Mouse (Mus musculus) intestine, embryonic 15.5 days (tissue): ENCODE measurements at regions not wholly inside any gene's neighbourhood (a gene's known extent, or its start where the extent isn't known, plus 50 kb on each side); places are given as distances from the start of the nearest gene placed in this dataset.

Experiments used
- ATAC-seq: fragments of 200-750 bp; cut with Nextera tagmentation; 2 replicates; pipeline ENCODE4 v1.8.0; 2017; ENCODE audit warnings: moderate TSS enrichment, moderate library complexity
- H3K27ac ChIP-seq: fragments of 300-500 bp; sonication (generic); 2 replicates; pipeline ENCODE4 v1.5.1; 2015; ENCODE audit warnings: mild to moderate bottlenecking, inconsistent platforms
- H3K27me3 ChIP-seq: fragments of 300-500 bp; sonication (generic); replicated peaks from 2 replicates; pipeline ENCODE4 v1.6.1; 2015; ENCODE audit warnings: inconsistent platforms
- H3K36me3 ChIP-seq: fragments of 300-500 bp; sonication (generic); 2 replicates; pipeline ENCODE4 v1.6.1; 2015; ENCODE audit warnings: inconsistent platforms
- H3K4me1 ChIP-seq: fragments of 300-500 bp; sonication (generic); replicated peaks from 2 replicates; pipeline ENCODE4 v1.6.1; 2015; ENCODE audit warnings: inconsistent platforms
- H3K4me2 ChIP-seq: fragments of 300-500 bp; sonication (generic); replicated peaks from 2 replicates; pipeline ENCODE4 v1.6.1; 2015; ENCODE audit warnings: mild to moderate bottlenecking, inconsistent platforms
- H3K4me3 ChIP-seq: fragments of 300-500 bp; sonication (generic); replicated peaks from 2 replicates; pipeline ENCODE4 v1.5.1; 2015; ENCODE audit warnings: inconsistent platforms
- H3K9ac ChIP-seq: fragments of 300-500 bp; sonication (generic); 2 replicates; pipeline ENCODE4 v1.6.1; 2015; ENCODE audit warnings: inconsistent platforms
- H3K9me3 ChIP-seq: fragments of 300-500 bp; sonication (generic); 2 replicates; pipeline ENCODE4 v1.6.1; 2016; ENCODE audit warnings: inconsistent platforms
- WGBS: fragments of 180-500 bp; shearing (Covaris S2); methylation state at CpG from one replicate; pipeline ENCODE4 v1.1.7; 2015; 5-methylcytosine and 5-hydroxymethylcytosine counted together

DNA sequence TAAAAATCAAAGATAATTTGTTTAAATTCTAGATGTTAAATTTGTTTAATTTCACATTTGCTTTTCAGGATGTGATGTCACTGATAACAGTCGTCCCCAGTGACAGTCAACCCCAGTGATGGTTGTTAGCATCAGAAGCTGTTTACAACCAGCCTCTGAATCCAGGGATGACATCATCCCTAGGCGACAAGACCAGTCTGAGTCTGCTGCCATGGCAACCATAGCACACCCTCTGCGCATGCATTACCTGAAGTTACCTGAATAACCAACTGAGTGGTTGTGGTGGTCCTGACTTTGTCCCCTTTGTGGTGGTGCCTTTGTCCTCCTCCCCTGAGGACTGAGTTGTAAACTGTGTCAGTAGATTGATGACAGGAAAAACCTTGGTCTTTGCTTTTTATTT is 92.0 kb upstream of the Zfp644 start:
- no peak overlapping the region for H3K4me3 ChIP-seq
- H3K27ac ChIP-seq, result no peak overlapping the region
- no peaks in the 10 kb centered on the region for H3K27me3 ChIP-seq
- H3K36me3 ChIP-seq, result no peaks in the 10 kb centered on the region
- 31% methylated on average over 3 of the region's 3 CpGs for WGBS
- no peak overlapping the region for H3K4me2 ChIP-seq
- no peak for ATAC-seq
- H3K9ac ChIP-seq, result no peak overlapping the region
- H3K9me3 ChIP-seq, result no peaks in the 10 kb centered on the region
- H3K4me1 ChIP-seq, result 0 out of 2 replicates have a peak, but pooled peaks cover 2% of the 10 kb centered on the region

DNA sequence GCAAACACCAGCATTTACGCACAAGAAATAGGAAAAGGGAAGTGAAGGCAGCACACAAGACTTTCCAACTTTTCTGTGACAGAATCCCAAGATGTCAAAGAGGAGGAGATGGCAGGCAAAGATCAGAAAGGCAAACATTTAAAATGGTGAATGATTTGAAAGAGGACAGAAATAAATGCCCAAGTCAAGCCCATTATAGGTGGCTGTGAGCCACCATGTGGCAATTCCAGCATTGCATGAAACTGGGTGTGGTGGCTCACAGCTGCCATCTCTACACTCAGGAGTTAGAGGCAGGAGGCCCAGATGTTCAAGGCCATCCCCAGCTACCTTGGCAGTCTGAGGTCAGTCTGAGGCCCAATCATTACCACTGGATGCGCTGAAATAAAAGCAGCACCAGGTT is 88.0 kb upstream of the Zfp644 start:
- no peak overlapping the region for H3K27ac ChIP-seq

DNA sequence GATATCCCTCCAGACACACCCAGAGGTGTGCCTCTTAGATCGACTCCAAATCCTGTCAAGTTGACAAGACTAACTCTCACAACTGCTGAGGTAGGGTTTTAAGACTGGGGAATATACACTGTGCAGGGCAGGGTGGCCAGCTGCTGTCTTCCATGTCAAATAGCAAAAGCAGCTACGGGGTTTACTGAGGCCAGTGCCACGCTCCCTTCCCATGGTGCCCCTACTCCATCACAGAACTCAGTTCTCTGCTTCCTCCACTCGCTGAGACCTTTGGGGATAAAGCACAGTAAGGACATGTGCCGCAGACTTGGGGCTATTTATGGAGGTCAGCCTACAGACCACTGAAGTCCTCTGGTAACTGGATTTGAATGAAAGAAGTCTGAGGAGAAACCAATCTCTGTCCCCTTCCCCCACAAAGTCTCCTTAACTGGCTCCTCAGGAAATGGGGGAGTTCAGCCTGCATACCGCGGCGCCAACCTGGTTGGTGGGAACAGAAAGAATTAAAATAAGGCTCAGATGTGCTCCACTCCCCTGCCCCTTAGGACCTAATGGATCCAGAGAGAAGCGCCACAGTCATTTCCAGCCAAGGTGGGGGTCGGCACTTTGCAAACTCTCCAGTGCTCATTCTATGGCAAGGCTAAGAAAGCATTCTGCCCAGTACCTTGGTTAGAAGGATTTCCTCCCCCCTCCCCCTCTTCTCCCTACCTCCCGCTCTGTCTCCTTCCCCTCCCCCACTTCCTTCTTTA is 87.0 kb upstream of the Zfp644 start:
- Histone ChIP-seq H3K27ac (no peak overlapping the region), H3K4me2 (peak overlapping the region; percentile 47), H3K27me3 (no peaks in the 10 kb centered on the region), H3K9me3 (no peaks in the 10 kb centered on the region), H3K36me3 (no peaks in the 10 kb centered on the region), H3K4me1 (0 out of 2 replicates have a peak, but pooled peaks cover 4% of the 10 kb centered on the region), H3K4me3 (no peak overlapping the region), H3K9ac (no peak overlapping the region)
- WGBS, result 16% methylated on average over 11 of the region's 11 CpGs
- ATAC-seq, result no peak

More for the DNA sequence above, 88.0 kb upstream of the Zfp644 start:
- Histone ChIP-seq H3K4me2 (no peak overlapping the region), H3K4me3 (no peak overlapping the region), H3K36me3 (no peaks in the 10 kb centered on the region), H3K27me3 (no peaks in the 10 kb centered on the region), H3K4me1 (0 out of 2 replicates have a peak, but pooled peaks cover 4% of the 10 kb centered on the region), H3K9ac (no peak overlapping the region), H3K9me3 (no peaks in the 10 kb centered on the region)
- WGBS, result 81% methylated on average over 2 of the region's 2 CpGs
- ATAC-seq, result no peak

DNA sequence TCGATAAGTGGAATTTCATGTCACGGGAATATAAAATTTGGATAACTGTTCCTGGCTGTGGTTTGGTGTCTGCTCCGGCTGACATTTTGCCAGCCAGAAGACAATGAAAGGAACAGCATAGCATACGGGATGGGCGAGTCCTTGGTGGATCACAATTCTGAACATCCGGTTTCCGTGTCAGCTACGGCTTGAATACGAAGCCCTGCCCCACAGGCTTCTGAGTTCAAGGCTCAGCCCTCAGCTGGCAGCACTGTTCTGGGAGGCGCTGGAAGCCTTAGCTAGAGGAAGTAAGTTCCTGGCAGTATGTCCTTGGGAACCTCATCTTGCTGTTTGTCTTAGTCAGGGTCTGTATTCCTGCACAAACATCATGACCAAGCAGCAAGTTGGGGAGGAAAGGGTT is 83.7 kb upstream of the Zfp644 start:
- no peak overlapping the region for H3K4me2 ChIP-seq
- no peak overlapping the region for H3K9ac ChIP-seq
- no peaks in the 10 kb centered on the region for H3K9me3 ChIP-seq
- no peak overlapping the region for H3K27ac ChIP-seq
- no peaks in the 10 kb centered on the region for H3K36me3 ChIP-seq
- 92% methylated on average over 10 of the region's 10 CpGs for WGBS
- ATAC-seq, result no peak
- H3K4me1 ChIP-seq, result 0 out of 2 replicates have a peak, but pooled peaks cover 4% of the 10 kb centered on the region
- H3K27me3 ChIP-seq, result no peaks in the 10 kb centered on the region
- no peak overlapping the region for H3K4me3 ChIP-seq

DNA sequence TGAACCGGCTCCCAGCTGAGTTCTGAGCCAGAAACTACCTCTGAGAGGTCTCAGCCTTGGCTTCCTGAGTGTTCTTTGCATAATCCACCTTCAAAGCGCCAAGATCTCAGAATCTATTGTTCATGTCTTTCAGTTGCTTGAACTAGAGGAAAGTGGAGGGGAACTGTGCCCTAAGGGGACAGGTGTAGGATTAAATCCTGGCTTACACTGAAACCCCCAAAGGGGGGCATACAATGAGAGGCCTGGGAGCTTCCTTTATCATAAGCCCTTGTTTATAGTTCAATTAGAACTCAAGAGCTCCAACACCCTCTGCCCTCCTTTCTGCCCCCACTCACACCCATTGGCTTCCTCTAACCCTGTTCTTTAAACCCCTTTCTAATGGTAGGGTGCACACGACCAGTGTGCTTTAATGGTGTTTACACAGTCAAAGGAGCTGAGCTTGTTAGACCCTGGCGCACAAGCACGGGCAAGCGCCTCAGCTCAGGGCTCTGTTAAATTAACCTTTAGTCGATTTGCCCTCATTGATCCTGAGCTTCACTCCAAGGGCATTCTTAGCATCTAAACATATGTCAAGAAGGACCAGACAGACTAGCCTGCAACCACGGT is 81.2 kb upstream of the Zfp644 start:
- no peak overlapping the region for H3K4me3 ChIP-seq
- no peaks in the 10 kb centered on the region for H3K9me3 ChIP-seq
- ATAC-seq, result no peak
- WGBS, result 36% methylated on average over 8 of the region's 8 CpGs
- H3K9ac ChIP-seq, result no peak overlapping the region
- H3K36me3 ChIP-seq, result no peaks in the 10 kb centered on the region
- H3K4me1 ChIP-seq, result no peaks in the 10 kb centered on the region
- no peak overlapping the region for H3K27ac ChIP-seq
- no peaks in the 10 kb centered on the region for H3K27me3 ChIP-seq
- H3K4me2 ChIP-seq, result no peak overlapping the region

DNA sequence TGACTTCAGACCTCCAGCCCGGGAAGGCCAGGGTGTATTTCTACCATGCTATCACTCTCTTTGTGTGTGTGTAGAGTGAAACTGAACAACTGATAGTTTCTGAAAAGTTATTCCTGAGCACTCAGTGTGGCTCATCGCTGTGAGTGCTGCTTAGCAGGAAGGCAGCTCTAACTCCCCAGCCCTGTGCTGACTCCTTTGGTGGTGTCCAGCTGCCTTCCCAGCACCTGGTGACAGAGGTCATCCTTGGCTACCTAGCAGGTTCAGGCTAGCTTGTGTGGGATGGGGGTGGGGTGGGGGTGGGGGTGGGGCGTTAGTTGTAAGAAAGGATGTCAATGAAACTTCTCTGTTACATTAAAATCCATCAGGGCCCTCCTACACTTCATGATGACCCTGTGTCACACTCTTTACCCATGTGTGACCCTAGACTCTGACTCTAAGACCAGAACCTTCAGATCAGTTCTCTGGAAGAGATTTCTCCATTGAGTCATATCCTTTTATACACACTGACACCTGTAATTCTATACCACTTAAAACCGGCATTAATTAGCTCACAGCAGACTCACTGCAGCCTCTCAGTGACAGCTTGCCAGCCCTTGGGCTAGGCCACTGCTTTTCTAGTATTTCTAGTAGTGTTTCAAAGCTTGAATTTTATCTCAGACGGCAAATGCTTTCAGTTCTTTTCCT is 78.1 kb upstream of the Zfp644 start:
- 66% methylated on average over 5 of the region's 5 CpGs for WGBS
- no peak overlapping the region for H3K27ac ChIP-seq
- ATAC-seq, result no peak
- H3K9me3 ChIP-seq, result no peaks in the 10 kb centered on the region
- H3K36me3 ChIP-seq, result no peaks in the 10 kb centered on the region
- H3K4me3 ChIP-seq, result no peak overlapping the region
- no peaks in the 10 kb centered on the region for H3K27me3 ChIP-seq
- no peak overlapping the region for H3K4me2 ChIP-seq
- H3K9ac ChIP-seq, result no peak overlapping the region
- H3K4me1 ChIP-seq, result no peaks in the 10 kb centered on the region

DNA sequence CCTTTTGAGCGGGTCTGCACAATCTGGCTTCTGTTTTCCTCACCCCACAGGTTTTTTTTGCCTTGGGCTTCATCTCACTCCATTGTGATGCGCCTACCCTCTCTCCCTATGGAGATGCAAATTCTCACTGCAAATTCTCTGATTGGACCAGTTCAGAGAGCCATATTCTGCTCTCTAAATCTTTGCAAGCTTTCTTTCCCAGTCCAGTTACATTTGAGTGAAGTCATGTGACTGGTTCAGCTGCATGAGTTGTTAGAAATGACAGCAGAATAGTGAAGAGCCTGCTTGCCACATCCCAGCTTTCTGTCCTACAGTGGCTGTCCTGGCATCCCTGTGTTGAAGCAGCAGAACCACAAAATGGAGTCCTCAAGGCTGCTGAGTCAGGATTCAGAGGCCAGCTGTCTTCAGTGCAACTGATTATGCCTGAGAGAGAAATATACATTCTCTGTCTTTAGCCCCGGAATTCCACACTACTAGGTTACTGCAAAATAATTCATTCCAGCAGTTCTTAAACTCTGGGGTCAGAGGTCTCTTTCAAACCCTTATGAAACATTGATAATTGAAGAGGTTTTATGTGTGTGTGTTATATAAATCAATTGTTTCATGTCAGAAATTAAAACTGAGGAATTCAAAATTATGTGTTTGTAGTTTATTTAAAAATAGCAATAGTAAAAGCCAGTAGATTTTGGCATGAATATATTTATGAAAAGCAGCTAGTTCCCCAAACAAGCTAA is 76.3 kb upstream of the Zfp644 start:
- Histone ChIP-seq H3K9me3 (no peaks in the 10 kb centered on the region), H3K4me3 (no peak overlapping the region), H3K27me3 (no peaks in the 10 kb centered on the region), H3K9ac (no peak overlapping the region), H3K36me3 (no peaks in the 10 kb centered on the region), H3K4me2 (no peak overlapping the region), H3K27ac (no peak overlapping the region), H3K4me1 (no peaks in the 10 kb centered on the region)
- no peak for ATAC-seq
- 60% methylated on average over 3 of the region's 3 CpGs for WGBS

DNA sequence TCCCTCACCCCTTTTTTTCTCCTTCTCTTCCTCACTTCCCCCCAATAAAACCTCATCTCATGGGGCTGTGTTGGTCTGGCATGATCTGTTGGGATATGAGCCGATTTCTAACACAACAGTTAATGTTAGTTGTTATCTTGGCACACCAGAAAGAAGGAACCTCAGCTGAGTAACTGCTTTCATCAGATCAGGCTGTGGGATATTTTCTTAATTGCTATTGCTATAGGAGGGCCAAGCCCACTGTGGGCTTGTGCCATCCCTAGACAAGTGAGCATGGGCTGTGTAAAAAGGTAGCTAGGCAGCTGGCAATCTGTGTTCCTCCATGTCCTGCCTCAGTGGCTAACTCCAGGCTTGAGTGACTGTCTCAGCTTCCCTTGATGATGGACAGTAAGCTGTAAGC is 73.9 kb upstream of the Zfp644 start:
- WGBS, result 82% methylated on average over 1 of the region's 1 CpGs
- H3K27me3 ChIP-seq, result no peaks in the 10 kb centered on the region
- ATAC-seq, result no peak

DNA sequence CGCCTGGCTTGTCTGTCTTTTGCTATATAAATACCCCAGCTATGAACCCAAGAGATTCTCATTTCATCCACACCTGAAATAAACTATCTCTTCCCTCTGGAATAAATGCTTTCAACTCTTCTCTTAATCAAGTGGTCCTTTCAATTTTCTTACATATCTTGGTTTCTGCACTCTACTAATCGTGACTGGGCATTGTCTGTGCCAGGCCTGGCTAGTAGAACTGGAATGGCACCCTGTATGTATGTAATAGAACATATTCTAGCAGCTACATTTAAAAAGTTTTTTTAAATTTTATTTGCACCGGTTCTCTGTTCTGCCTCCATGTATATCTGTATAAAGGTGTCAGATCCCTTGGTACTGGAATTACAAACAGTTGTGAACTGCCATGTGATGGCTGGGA is 68.2 kb upstream of the Zfp644 start:
- no peak for ATAC-seq
- Histone ChIP-seq H3K4me2 (no peak overlapping the region), H3K4me3 (no peak overlapping the region), H3K27me3 (no peaks in the 10 kb centered on the region), H3K36me3 (no peaks in the 10 kb centered on the region), H3K27ac (no peak overlapping the region), H3K9ac (no peak overlapping the region), H3K4me1 (no peaks in the 10 kb centered on the region; the same call in 1 of the 2 replicates), H3K9me3 (no peaks in the 10 kb centered on the region)
- 77% methylated on average over 3 of the region's 3 CpGs for WGBS

More for the DNA sequence above, 73.9 kb upstream of the Zfp644 start:
- H3K9ac ChIP-seq, result no peak overlapping the region
- H3K27ac ChIP-seq, result no peak overlapping the region
- H3K9me3 ChIP-seq, result no peaks in the 10 kb centered on the region
- H3K36me3 ChIP-seq, result no peaks in the 10 kb centered on the region
- no peaks in the 10 kb centered on the region for H3K4me1 ChIP-seq
- H3K4me2 ChIP-seq, result no peak overlapping the region
- no peak overlapping the region for H3K4me3 ChIP-seq

DNA sequence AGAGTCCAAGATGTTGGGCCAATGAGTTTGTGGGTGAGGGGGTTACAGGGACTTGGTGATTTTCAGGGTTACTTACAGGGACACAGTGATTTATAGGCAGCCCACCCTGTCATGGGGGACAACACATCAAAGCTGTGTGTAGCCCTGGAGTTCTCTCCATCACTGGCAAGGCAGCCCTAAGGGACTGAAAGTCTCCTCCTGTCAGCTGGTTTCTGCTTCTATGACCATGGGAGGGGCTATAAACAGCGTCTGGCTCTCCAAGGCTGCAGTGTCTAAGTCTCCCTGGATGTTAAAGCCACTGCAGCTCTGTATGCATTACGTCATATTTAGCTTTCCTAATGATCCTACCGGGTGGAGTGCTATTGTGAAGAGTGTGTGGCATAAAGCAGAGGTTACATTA is 66.2 kb upstream of the Zfp644 start:
- Histone ChIP-seq H3K27ac (no peak overlapping the region), H3K9ac (no peak overlapping the region), H3K9me3 (no peaks in the 10 kb centered on the region), H3K4me2 (no peak overlapping the region), H3K36me3 (no peaks in the 10 kb centered on the region), H3K4me3 (no peak overlapping the region), H3K27me3 (no peaks in the 10 kb centered on the region; the same call in 1 of the 2 replicates), H3K4me1 (no peaks in the 10 kb centered on the region; the same call in 1 of the 2 replicates)
- 24% methylated on average over 3 of the region's 3 CpGs for WGBS
- ATAC-seq, result peak; percentile 56; the same call in 1 of the 2 replicates

DNA sequence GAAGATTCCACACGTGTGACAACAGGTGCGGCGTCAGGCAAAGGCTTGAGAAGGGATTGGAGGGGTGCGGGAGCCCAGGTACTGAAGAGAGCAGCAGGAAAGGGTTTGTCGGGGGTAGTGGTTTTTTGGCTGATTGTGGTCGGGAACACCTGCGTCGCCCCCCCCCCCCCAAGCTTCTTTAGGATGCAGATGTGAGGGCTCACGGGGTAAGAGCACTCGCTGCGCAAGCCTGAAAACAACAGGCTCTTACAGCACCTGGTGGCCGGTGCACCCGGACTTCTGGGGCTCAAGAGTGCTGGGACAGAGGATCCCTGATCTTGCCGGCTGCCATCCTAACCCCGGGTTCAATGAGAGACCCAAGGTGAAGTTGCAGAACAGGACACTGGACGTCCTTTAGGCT is 60.9 kb upstream of the Zfp644 start:
- Histone ChIP-seq H3K36me3 (no peaks in the 10 kb centered on the region), H3K27ac (no peak overlapping the region), H3K9me3 (no peaks in the 10 kb centered on the region), H3K4me1 (peaks cover 8% of the 10 kb centered on the region; the same call in 1 of the 2 replicates), H3K4me2 (no peak overlapping the region), H3K9ac (no peak overlapping the region), H3K27me3 (peaks cover 8% of the 10 kb centered on the region), H3K4me3 (no peak overlapping the region)
- WGBS, result 11% methylated on average over 16 of the region's 16 CpGs
- ATAC-seq, result no peak

DNA sequence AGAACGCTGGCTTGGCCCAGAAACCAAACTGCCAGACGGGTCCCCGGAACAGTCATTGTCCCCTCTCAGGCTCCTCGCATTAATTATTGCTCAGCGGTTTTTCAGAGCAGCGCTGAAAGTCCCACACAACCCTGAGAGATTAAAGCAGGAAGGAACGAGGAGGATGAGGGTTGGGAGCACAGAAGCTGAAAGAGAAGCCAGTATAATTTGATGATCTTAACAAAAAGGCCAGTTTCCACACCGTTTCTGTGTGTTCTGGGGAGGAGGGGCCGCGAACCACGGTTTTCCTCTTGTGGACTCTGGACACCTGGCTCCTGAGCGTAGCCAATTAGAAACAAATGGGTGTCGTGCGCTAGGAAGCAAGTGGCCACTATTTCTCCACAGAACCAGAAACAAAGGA is 60.3 kb upstream of the Zfp644 start:
- H3K27me3 ChIP-seq, result peaks cover 8% of the 10 kb centered on the region
- 5% methylated on average over 14 of the region's 14 CpGs for whole genome bisulfite sequencing
- peaks cover 8% of the 10 kb centered on the region; the same call in 1 of the 2 replicates for H3K4me1 ChIP-seq
- H3K4me3 ChIP-seq, result no peak overlapping the region
- no peaks in the 10 kb centered on the region for H3K9me3 ChIP-seq
- no peaks in the 10 kb centered on the region for H3K36me3 ChIP-seq
- H3K9ac ChIP-seq, result no peak overlapping the region
- no peak for ATAC-seq
- H3K27ac ChIP-seq, result no peak overlapping the region
- H3K4me2 ChIP-seq, result peak overlapping the region; percentile 47
